ENCODE assay signal across 8 mouse cellular contexts in the genomic region with DNA sequence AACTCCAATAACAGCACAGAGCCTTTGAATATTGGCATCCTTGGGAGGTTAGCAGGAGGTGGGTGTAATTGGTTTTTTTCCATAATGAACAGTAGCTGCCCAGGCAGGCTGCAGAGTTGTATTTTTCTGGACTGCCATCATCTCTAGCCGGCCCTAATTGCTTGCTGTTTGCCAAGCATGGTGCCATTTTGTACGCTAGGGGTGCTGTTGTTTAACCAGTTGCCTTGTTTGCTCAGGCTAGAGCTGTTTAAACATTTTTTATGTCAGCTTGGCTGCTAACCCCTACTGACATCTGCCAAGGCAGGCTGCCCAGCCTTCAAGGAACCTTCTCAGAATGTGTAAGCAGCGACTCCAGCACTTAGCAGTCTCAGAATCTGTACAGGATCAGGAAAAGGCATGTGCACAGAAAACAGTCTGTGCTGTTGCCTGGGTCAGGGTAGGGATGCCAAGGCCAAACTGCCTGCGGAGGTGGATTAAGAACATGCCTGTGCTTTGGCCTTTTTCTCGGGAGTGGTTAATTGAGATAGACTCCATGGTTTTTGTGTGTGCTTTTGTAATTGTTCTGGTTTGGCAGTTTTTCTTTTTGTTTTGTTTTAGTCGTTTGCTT. TPM values are rescaled to one million over a fixed set of nuclear protein-coding genes. Genes with fewer than 3 reads are reported as not detected.
DNase-seq lines count a peak whose midpoint lies in the region; ATAC-seq and TF ChIP-seq lines count a peak whose summit lies in the region.
"Had no signal": no experiment of that assay in that cellular context is flagged by ENCODE, and none has a peak within 500 bp of the region (broad histone marks: within the 10 kb centered on the region; RNA-seq: fewer than 3 reads in every experiment).

No protein-coding gene starts in this region.

- H3K4me1 ChIP-seq in ES-Bruce4 (ENCODE audit: control insufficient read depth, insufficient read depth, low read length) = no peaks in the 10 kb centered on the region
- no peaks in the 10 kb centered on the region for H3K4me1 ChIP-seq in embryonic facial prominence, embryonic 15.5 days
- no peaks in the 10 kb centered on the region for H3K4me1 ChIP-seq in midbrain, embryonic 14.5 days (ENCODE audit: control insufficient read depth, insufficient read depth, low read length)

- no peaks in the 10 kb centered on the region for H3K9me3 ChIP-seq in ES-Bruce4 (replicated peaks; ENCODE audit: control insufficient read depth, insufficient read depth, low read length, poor library complexity, severe bottlenecking)
- no peaks in the 10 kb centered on the region for H3K9me3 ChIP-seq in embryonic facial prominence, embryonic 15.5 days (replicated peaks)
- no peaks in the 10 kb centered on the region for H3K9me3 ChIP-seq in midbrain, embryonic 14.5 days (ENCODE audit: control insufficient read depth, low read length)

- TF ChIP-seq POLR2A in ES-Bruce4 (IDR thresholded peaks at IDR 0.05; ENCODE audit: insufficient read depth, low read length) = no peak

- H3K9ac ChIP-seq in ES-Bruce4 (ENCODE audit: low read depth, poor library complexity, severe bottlenecking) = no peak overlapping the region
- H3K9ac ChIP-seq in embryonic facial prominence, embryonic 15.5 days = no peak overlapping the region
- no peak overlapping the region for H3K9ac ChIP-seq in midbrain, embryonic 14.5 days (replicated peaks; ENCODE audit: low read length)

- no peaks in the 10 kb centered on the region for H3K36me3 ChIP-seq in ES-Bruce4 (ENCODE audit: control insufficient read depth, insufficient read depth, low read length, poor library complexity, severe bottlenecking)
- H3K36me3 ChIP-seq in embryonic facial prominence, embryonic 15.5 days = no peaks in the 10 kb centered on the region
- H3K36me3 ChIP-seq in midbrain, embryonic 14.5 days (ENCODE audit: control insufficient read depth, insufficient read depth, low read length) = no peaks in the 10 kb centered on the region

- TF ChIP-seq EP300 in ES-Bruce4 (IDR thresholded peaks at IDR 0.05; ENCODE audit: insufficient read depth, low read depth, low read length) = no peak

- no peak overlapping the region for H3K4me3 ChIP-seq in ES-Bruce4 (ENCODE audit: low read depth, low read length)
- no peak overlapping the region for H3K4me3 ChIP-seq in embryonic facial prominence, embryonic 15.5 days (replicated peaks)
- H3K4me3 ChIP-seq in midbrain, embryonic 14.5 days (replicated peaks; ENCODE audit: low read depth, low read length) = no peak overlapping the region

- intact Hi-C loops in heart, postnatal 14 days (cut with DNase I) = loop anchor here (1.0 to 10.0 kb wide), 2 partner anchors 996 to 1170 kb away; no protein-coding TSS in a partner anchor

- H3K27ac ChIP-seq in ES-Bruce4 (ENCODE audit: insufficient read depth, low read length) = no peak overlapping the region
- no peak overlapping the region for H3K27ac ChIP-seq in embryonic facial prominence, embryonic 15.5 days (replicated peaks)
- H3K27ac ChIP-seq in midbrain, embryonic 14.5 days (replicated peaks; ENCODE audit: low read depth, low read length) = peak overlapping the region; percentile 37; the same call in 1 of the 2 replicates

- 44% methylated on average over 6 of the region's 6 CpGs for WGBS in embryonic facial prominence, embryonic 15.5 days
- 41% methylated on average over 6 of the region's 6 CpGs for WGBS in midbrain, embryonic 14.5 days

- peak; percentile 4 for TF ChIP-seq CTCF in ES-Bruce4 (IDR thresholded peaks at IDR 0.05; ENCODE audit: low read depth, low read length)

- H3K27me3 ChIP-seq in ES-Bruce4 (ENCODE audit: control insufficient read depth, insufficient read depth, low read length, poor library complexity, severe bottlenecking) = no peaks in the 10 kb centered on the region
- peaks cover 5% of the 10 kb centered on the region; the same call in 1 of the 2 replicates for H3K27me3 ChIP-seq in embryonic facial prominence, embryonic 15.5 days
- no peaks in the 10 kb centered on the region for H3K27me3 ChIP-seq in midbrain, embryonic 14.5 days (ENCODE audit: control insufficient read depth, insufficient read depth, low read length)

- peak; percentile 92 for DNase-seq in adipocyte (ENCODE audit: low spot score)
- peak; percentile 30 to 47 for DNase-seq in heart, postnatal 14 days
- DNase-seq in left cerebral cortex, adult 11 months (ENCODE audit: low spot score) = peak; percentile 17
- peak; percentile 84 for DNase-seq in midbrain, embryonic 14.5 days
- DNase-seq in testis, postnatal 14 days (ENCODE audit: low spot score) = peak; percentile 3

- peak; percentile 51; the same call in 1 of the 2 replicates for ATAC-seq in embryonic facial prominence, embryonic 15.5 days (ENCODE audit: insufficient number of reproducible peaks, low FRiP score, low TSS enrichment, low read depth)
- ATAC-seq in midbrain, embryonic 14.5 days (ENCODE audit: low FRiP score, low TSS enrichment) = peak; percentile 69

- H3K4me2 ChIP-seq in embryonic facial prominence, embryonic 15.5 days (replicated peaks) = no peak overlapping the region
- no peak overlapping the region for H3K4me2 ChIP-seq in midbrain, embryonic 14.5 days (ENCODE audit: low read length)

RNA-seq across cellular contexts. Expression of gene Gpr50, which starts 14.5 kb away (rescaled TPM):
- 0.21 TPM in 1 of 2 replicates, not detected in the other for polyA plus RNA-seq in ES-Bruce4 (2011; ENCODE audit: insufficient read depth, insufficient read length, low read depth, missing spikeins)
- polyA plus RNA-seq in embryonic facial prominence, embryonic 15.5 days (2015; fragmentation: Nextera tagmentation; extraction: Ambion mirVana) = 0.77 and 0.81 TPM in 2 replicates
- not detected for total RNA-seq in heart, postnatal 14 days (2021)
- polyA plus RNA-seq in midbrain, embryonic 14.5 days (2014; fragmentation: Nextera tagmentation; extraction: Ambion mirVana) = 3.3 and 4.9 TPM in 2 replicates
- polyA plus RNA-seq: spleen, adult 2 months had no signal

Comparison
In these comparisons a context has a peak if more than half of its experiments do, and no peak if none do; other contexts are left out.
1. DNase-seq: peak in every context shown above with its lines; median percentile 92 in adipocyte; 84 in midbrain, embryonic 14.5 days; 38 in heart, postnatal 14 days; 17 in left cerebral cortex, adult 11 months; 3 in testis, postnatal 14 days.